Mouse (Mus musculus) liver, adult 2 months (tissue): ENCODE measurements around the gene Rngtt.

Experiments used
- CTCF ChIP-seq: fragments of 200-500 bp; IDR thresholded peaks from 2 replicates; pipeline ENCODE4 v1.5.1; 2011; ENCODE audit warnings: low read depth, low read length, control low read depth
- POLR2A ChIP-seq: fragments of 200-500 bp; IDR thresholded peaks from 2 replicates; pipeline ENCODE4 v1.6.1; 2011; ENCODE audit warnings: low read length, control low read depth; ENCODE audit not compliant: insufficient read depth; ENCODE audit errors: extremely low read depth

GRCm38 (mm10) chr4:33393437-33393836 is 83.3 kb downstream of the Rngtt start:
- no peak for TF ChIP-seq CTCF
- TF ChIP-seq POLR2A, result no peak
